Mouse (Mus musculus) gastrocnemius, postnatal 14 days (tissue): ENCODE data around the gene Dmac1. TPM values are rescaled to one million over a fixed set of nuclear protein-coding genes. Genes with fewer than 3 reads are reported as not detected.
"Not testable (repeated sequence)": the region's sequence is repeated elsewhere in the genome, so short reads cannot be mapped to it uniquely, and the experiment has no call there.

ENCODE experiments used
- DNase-seq: peaks from one replicate; pipeline ENCODE4 v3.0.0; 2021; ENCODE audit warnings: mixed read lengths
- intact Hi-C: fragments of 180-260 bp; cut with DNase I; formaldehyde crosslinking; loops from one replicate; pipeline ENCODE4 v1.15.1; 2025; ENCODE audit warnings: low total_unique reads
- long read RNA-seq, 2 experiments: library from polyadenylated mRNA; stranded (forward); transcript quantifications; one replicate each; pipeline ENCODE4 v2.0.0; 2021
- total RNA-seq, 2 experiments: library from RNA; stranded (reverse); gene quantifications; 2 replicates each; pipeline ENCODE4 v1.2.3; 2021

The Dmac1 gene
- 10 to 100 TPM; 56.8 to 58.1 TPM for total RNA-seq
- long read RNA-seq, experiment 1, transcript Dmac1-201 (2 exons, 741 nt): major isoform, 23 of 23 reads
- long read RNA-seq, experiment 1, partial matches to known transcripts: 0 of 23 reads
- long read RNA-seq, experiment 1, other reads (novel, unspliced or antisense): 0 of 23 reads
- long read RNA-seq, experiment 2, transcript Dmac1-201 (2 exons, 741 nt): major isoform, 21 of 22 reads
- long read RNA-seq, experiment 2, partial matches to known transcripts: 0 of 22 reads
- long read RNA-seq, experiment 2, other reads (novel, unspliced or antisense): 1 of 22 reads

GRCm38 (mm10) chr4:75278197-75279175, at the start of gene Dmac1:
Gene Dmac1, minus strand, starts transcription at chr4:75278305.
- DNase-seq: peak; percentile 90
- intact Hi-C loops: no loop called here

- intact Hi-C loops: no loop called here
These were observed 37.3 kb upstream of the Dmac1 start for GRCm38 (mm10) chr4:75315431-75315830.

GRCm38 (mm10) chr4:75315007-75315406, 36.9 kb upstream of the Dmac1 start:
- intact Hi-C loops: no loop called here

More at GRCm38 (mm10) chr4:75315431-75315830, 37.3 kb upstream of the Dmac1 start:
- no peak for DNase-seq

GRCm38 (mm10) chr4:75311918-75312317, 33.8 kb upstream of the Dmac1 start:
- intact Hi-C loops: no loop called here
- no peak for DNase-seq

More at GRCm38 (mm10) chr4:75315007-75315406, 36.9 kb upstream of the Dmac1 start:
- no peak for DNase-seq

- no peak for DNase-seq
- intact Hi-C loops: no loop called here
These were observed 33.2 kb upstream of the Dmac1 start for GRCm38 (mm10) chr4:75311305-75311704.

GRCm38 (mm10) chr4:75300205-75300972, 22.3 kb upstream of the Dmac1 start:
- intact Hi-C loops: no loop called here
- no peak for DNase-seq

GRCm38 (mm10) chr4:75292315-75292714, 14.2 kb upstream of the Dmac1 start:
- DNase-seq: no peak
- intact Hi-C loops: no loop called here

- intact Hi-C loops: no loop called here
- DNase-seq: no peak
These were observed 13.0 kb upstream of the Dmac1 start for GRCm38 (mm10) chr4:75291142-75291541.

GRCm38 (mm10) chr4:75277467-75278196, 473 bp downstream of the Dmac1 start:
- intact Hi-C loops: no loop called here
- no peak for DNase-seq

GRCm38 (mm10) chr4:75275737-75276136, 2.4 kb downstream of the Dmac1 start:
- no peak for DNase-seq
- intact Hi-C loops: no loop called here

- intact Hi-C loops: no loop called here
- no peak for DNase-seq
These were observed 10.2 kb downstream of the Dmac1 start for GRCm38 (mm10) chr4:75267866-75268265.

GRCm38 (mm10) chr4:75266773-75267550, 11.1 kb downstream of the Dmac1 start:
- intact Hi-C loops: no loop called here
- DNase-seq: no peak

GRCm38 (mm10) chr4:75264219-75264618, 13.9 kb downstream of the Dmac1 start:
- no peak for DNase-seq
- intact Hi-C loops: no loop called here

- intact Hi-C loops: no loop called here
- no peak for DNase-seq
These were observed 14.5 kb downstream of the Dmac1 start for GRCm38 (mm10) chr4:75263556-75264129.

GRCm38 (mm10) chr4:75262423-75262822, 15.7 kb downstream of the Dmac1 start:
- DNase-seq: no peak
- intact Hi-C loops: no loop called here

- DNase-seq: no peak
- intact Hi-C loops: no loop called here
These were observed 17.9 kb downstream of the Dmac1 start for GRCm38 (mm10) chr4:75260156-75260555.

GRCm38 (mm10) chr4:75259447-75259846, 18.7 kb downstream of the Dmac1 start:
- intact Hi-C loops: no loop called here
- no peak for DNase-seq

GRCm38 (mm10) chr4:75234602-75235001, 43.5 kb downstream of the Dmac1 start:
- intact Hi-C loops, DNase-seq: not testable (repeated sequence)
